Mouse (Mus musculus) brain, embryonic 14.5 days (tissue): ENCODE data around the gene Zbtb16. TPM values are rescaled to one million over a fixed set of nuclear protein-coding genes. Genes with fewer than 3 reads are reported as not detected.

Experiments
- DNase-seq: peaks from one replicate; pipeline ENCODE4 v3.0.0-alpha.2; 2011; ENCODE audit warnings: low read depth
- CTCF ChIP-seq: fragments of 200-500 bp; IDR thresholded peaks from 2 replicates; pipeline ENCODE4 v1.5.1; 2012; ENCODE audit warnings: inconsistent platforms, mild to moderate bottlenecking, moderate library complexity, borderline replicate concordance; ENCODE audit not compliant: insufficient read depth, insufficient read length; ENCODE audit errors: extremely low read depth
- POLR2A ChIP-seq: fragments of 200-500 bp; IDR thresholded peaks from 2 replicates; pipeline ENCODE4 v1.6.1; 2012; ENCODE audit warnings: mild to moderate bottlenecking, inconsistent platforms, borderline replicate concordance; ENCODE audit not compliant: poor library complexity, insufficient read depth, insufficient read length, severe bottlenecking; ENCODE audit errors: extremely low read depth
- polyA plus RNA-seq: library from polyadenylated mRNA; depleted of rRNA; stranded (reverse); fragments of >200 nt; gene quantifications from 2 replicates; pipeline ENCODE4 v1.2.3, GENCODE M21; 2012; rRNA removed

Zbtb16 gene
- 2.3 and 4.1 TPM in 2 replicates for polyA plus RNA-seq

DNA sequence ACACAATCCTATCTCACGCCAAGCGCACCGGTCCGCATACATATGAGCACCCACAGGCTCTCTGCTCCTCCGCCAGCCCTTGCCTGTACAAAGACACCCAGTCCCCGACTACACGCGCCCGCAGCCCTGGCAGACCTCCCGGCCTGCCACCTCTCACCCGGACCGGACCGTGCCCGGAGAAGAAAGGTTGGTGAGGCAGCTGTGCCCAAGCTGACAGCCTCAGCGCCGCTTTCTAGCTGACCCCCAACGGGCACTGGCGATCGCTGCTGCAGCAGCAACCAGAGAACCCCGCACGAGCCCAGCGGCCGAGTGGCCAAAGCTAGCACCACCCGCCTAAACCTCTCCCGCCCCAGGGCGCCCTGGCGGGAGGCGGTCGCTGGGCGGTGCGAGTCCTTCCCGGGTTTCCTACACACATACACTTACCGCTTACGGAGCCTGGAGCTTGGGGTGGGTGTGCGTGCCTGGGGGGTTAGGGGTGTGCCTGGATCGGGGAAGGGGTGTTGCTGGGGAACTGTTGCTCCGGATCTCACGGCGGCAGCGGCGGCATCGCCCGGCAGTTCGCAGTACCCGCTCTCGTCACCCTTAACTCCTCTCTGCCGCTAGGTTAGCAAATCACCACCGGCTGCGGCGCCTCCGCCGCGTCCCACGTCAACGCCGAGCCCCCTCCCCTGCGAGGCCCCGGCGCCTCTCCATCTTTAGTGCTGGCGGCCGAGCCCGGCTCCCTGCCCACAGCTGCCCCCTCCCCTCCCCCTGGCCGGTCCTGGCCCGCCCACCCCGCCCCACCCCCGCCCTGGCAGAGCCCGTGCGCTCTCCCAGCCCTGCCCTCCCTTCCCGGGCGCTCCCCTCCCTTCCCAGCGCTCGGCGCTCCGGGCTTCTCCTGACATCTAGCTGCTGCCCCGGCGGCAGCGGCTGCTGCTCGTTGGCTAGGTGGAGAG lies at the start of gene Zbtb16:
Gene Zbtb16 (minus strand): TSS at position 592 of the 935 bp plus-strand sequence.
- 0 out of 2 replicates have a peak, but pooled peaks have one; percentile 27 for TF ChIP-seq CTCF
- no peak for TF ChIP-seq POLR2A
- DNase-seq: peak; percentile 90

- no peak for DNase-seq
- no peak for TF ChIP-seq CTCF
- no peak for TF ChIP-seq POLR2A
These were observed 36.9 kb upstream of the Zbtb16 start for GRCm38 (mm10) chr9:48872896-48873295.

- TF ChIP-seq CTCF (no peak), POLR2A (no peak)
- peak; percentile 66 for DNase-seq
These were observed 30.6 kb upstream of the Zbtb16 start for GRCm38 (mm10) chr9:48866523-48867121.

- DNase-seq: no peak
- TF ChIP-seq CTCF: no peak
- TF ChIP-seq POLR2A: no peak
These were observed 29.2 kb upstream of the Zbtb16 start for GRCm38 (mm10) chr9:48865235-48865634.

DNA sequence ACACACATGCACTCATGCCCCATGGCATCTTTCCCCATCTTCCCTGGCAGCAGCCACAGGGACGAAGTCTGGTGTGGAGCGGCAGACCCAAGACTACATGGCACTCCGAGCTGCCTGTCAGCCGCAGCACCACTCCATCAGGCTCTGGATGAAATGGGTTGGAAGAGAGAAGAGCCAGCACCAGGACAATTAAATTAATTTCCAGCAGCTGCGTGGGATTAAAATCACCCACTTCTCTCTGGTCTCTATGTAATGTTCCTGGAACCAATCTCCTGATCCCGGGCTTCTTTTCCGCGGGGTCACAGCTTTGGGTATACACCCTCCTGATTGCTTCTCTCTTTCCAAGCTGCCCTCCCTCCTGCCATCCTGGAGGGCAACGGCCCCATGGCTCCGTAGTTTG lies 25.5 kb upstream of the Zbtb16 start:
- TF ChIP-seq CTCF (no peak), POLR2A (no peak)
- no peak for DNase-seq

GRCm38 (mm10) chr9:48860526-48860845 lies 24.5 kb upstream of the Zbtb16 start:
- peak; percentile 98 for TF ChIP-seq CTCF
- no peak for TF ChIP-seq POLR2A
- DNase-seq: peak; percentile 86

DNA sequence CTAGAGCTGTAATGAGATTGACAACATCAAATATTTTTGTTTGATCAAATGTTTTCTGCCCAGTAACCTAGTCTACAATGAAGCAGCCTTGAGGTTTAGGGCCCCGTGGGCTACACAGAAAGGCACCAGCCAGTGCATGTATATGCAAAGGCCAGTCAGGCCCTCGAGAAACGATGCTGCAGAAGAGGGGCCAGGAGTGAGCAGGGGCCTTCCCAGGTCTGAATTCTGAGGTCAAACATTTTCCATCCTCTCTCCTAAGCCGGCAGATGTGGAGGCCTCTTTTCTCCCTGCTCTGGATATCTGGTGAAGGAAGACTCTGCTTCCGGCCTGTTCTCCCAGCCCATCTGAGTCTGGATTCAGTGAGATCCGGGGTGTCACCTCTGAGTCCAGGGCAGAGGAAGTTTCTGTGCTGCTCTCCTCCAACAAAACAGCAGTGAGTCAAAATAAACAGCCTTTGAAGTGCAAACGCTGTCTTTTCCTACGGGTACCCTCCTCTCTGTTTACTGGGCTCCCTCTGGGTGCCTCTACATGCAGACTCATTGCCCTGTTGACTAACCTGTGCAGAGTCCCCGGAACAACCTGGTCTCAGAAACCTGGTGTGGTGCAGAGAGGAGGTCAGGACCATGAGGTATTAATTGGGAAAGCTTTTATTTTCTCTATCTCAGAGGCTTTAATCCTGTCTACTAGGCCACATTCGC lies 24.0 kb upstream of the Zbtb16 start:
- TF ChIP-seq POLR2A: no peak
- no peak for TF ChIP-seq CTCF
- no peak for DNase-seq

GRCm38 (mm10) chr9:48857944-48858343 lies 21.9 kb upstream of the Zbtb16 start:
- no peak for DNase-seq
- TF ChIP-seq POLR2A (no peak), CTCF (no peak)

- DNase-seq: no peak
- TF ChIP-seq CTCF (no peak), POLR2A (no peak)
These were observed 20.2 kb upstream of the Zbtb16 start for GRCm38 (mm10) chr9:48856240-48856639.

GRCm38 (mm10) chr9:48849531-48849930 lies 13.5 kb upstream of the Zbtb16 start:
- no peak for DNase-seq
- TF ChIP-seq POLR2A: no peak
- TF ChIP-seq CTCF: no peak

DNA sequence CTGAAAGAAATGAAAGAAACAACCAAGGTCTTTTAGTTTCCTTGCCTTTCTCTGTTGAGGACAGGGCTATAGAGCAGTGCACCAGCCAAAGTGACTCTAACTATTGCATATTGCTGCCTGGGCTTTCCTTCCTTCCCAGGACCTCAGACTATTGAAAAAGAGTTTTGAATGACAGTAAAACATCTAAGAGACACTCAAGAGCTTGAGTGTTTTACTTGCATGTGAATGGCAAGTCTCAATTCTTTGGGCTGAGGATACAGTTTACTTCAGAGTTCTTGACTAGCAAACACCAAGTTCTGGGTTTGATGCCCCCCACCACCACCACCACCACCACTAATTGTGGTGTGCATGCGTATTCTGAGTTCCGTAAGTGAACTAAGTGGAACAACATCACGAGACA lies 3.5 kb upstream of the Zbtb16 start:
- no peak for DNase-seq
- TF ChIP-seq CTCF (no peak), POLR2A (no peak)

DNA sequence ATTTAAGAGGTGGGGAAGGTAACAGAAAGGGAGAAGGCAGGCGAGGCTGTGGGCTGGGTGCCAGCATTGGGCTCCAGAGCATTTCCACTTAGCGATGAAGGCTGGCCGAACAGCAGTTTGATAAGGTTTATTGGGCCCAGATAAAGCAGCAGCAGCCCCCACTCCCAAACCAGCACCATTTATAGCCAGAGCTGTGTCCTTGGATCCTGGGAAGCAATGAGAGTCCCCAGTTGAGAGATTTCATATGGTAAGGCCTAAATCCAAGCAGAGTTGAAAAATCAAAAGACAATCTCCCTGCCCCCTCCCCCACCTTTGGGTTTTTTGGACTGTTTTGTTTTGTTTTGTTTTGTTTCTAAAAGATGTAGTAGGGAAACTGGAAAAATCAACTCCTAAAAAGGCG lies 2.3 kb upstream of the Zbtb16 start:
- no peak for TF ChIP-seq CTCF
- no peak for TF ChIP-seq POLR2A

More for the DNA sequence above, 2.3 kb upstream of the Zbtb16 start:
- DNase-seq: no peak
